Mouse (Mus musculus) gastrocnemius, postnatal 10 days (tissue): ENCODE measurements at regions not wholly inside any gene's neighbourhood (a gene's known extent, or its start where the extent isn't known, plus 50 kb on each side); places are given as distances from the start of the nearest gene placed in this dataset.

ENCODE experiments used
- DNase-seq: peaks from one replicate; pipeline ENCODE4 v3.0.0; 2021; ENCODE audit warnings: mixed read lengths

DNA sequence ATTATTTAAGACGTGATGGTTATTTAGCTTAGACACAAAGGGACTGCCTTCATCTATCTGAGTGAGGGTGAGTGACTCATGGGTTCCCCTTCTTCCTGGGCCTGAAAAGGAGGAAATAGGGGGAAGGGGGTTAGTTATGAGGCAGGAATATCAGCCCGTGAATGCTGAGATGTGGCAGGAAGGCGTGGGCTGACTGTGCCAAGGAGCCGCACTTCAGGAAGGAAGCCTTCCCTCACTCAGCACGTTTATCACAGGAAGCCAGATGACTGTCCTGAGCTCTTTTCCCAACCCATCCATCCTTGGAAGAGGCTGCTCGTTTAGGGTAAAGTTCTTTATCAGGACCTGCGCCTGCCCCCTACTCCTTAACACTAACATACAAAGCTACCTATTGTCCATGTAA, 403.5 kb downstream of the Plk2 start:
- DNase-seq, result no peak

DNA sequence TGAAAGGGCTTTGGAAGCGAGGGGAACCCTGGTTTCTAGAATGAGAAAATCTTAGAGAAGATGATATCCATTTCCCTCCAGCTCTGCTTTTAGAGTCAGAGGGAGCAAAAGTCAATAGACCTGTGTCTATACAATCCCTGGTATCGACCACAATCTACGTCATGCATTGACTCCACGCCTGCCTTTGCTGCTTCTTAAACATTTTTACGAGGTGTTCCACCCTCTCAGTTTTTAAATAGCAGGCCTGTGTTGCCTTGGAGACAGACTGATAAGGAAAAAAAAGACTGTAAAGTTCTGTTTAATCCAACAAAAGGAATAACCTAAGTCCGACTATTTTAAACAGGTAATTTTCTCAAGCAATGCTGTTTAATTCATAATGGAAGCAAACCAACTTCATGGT, 408.0 kb downstream of the Plk2 start:
- no peak for DNase-seq

DNA sequence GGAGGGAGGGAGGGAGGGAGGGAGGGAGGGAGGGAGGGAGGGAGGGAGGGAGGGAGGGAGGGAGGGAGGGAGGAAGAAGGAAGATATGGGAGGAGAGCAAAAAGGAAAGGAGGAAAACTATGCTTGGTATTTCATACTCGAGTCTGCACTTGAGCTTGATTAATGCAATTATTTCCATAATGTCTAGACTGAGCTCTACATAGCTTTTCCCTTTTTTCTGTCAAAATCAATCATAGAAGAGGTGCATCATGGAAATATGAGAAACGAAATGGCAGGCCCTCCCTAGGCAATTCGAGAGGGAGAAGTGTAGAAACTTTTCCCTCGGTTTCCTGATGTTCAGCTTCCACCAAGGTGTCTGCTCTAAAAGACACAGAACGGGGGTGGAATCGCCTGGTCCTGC, 417.6 kb downstream of the Plk2 start:
- DNase-seq, result no peak

DNA sequence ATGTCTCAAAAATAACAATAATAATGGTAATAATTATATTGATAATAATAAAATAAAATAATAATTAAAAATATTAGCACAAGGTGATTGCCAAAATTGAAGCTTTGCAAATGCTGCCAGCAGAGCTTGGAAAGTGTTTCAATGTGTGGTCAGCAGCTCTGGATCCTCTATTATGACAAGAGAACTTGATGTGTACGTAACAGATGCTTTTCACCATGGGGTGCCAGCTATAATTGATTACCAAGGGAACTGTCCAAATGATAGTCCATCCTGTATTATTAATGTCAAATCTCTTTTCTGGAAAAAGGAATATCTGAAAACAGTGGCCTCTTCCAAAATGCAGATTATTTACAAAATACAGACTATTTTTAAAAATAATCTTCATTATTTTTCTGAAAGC, 419.2 kb downstream of the Plk2 start:
- no peak for DNase-seq

DNA sequence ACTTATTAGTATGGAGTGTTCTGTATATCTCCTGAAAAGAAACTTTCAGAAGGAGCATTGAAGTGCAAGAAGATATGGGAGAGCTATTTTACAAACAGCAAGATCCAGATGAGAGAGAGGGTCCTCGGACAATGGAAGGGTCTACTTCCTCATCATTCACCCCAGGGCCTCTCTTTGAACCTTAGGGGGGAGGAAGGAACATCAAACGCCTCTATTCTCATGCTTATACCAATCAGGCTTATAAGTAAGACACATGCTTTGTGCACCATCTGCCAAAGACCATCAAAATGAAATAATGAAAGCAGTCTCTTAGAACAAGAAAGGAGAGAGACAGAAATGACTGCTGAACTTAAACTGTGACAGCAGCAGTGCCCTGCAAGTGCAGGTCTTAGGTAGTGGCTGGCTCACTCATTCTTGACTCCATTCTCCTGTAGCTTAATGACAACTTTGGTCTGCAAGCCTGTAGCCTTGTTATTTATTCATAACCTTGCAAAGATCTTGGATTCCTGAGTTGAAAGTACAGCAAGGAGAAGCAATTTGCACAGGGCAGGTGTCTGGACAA, 424.5 kb downstream of the Plk2 start:
- no peak for DNase-seq

DNA sequence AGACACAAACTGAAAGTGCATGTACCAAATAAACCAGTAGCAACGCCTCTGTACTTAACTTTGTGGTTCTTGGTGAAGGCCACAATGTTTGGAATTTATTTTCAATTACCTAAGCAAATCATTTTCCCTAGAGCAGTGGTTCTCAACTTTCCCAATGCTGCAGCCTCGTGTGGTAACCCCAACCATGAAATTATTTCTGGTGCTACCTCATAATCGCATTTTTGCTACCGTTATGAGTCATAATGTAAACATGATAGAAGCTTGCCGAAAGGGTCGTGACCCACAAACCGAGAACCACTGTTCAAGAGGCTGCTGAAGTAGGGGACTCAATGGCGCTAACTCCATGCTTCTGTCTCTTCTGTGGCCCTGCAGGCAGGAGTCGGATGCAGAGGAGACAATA, 429.9 kb upstream of the Actbl2 start:
- no peak for DNase-seq

DNA sequence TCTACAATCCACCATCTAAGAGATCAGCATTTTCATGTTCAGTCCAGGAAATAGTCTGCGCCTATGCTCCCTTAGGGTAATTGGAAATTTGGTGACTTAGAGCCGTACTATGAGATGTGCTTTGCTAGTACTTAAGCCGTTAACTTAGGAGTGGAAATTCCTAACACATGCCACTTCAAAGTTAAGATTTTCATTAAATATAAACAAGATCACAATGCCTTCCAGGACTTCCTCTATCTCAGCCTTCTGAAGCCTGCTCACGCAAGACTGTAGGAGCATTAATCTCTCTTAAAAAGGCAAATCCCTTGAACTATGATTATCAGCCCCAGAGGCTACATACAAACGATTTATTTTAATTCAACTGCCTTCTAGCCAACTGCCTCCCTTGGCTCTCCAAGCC, 422.4 kb upstream of the Actbl2 start:
- DNase-seq, result no peak

DNA sequence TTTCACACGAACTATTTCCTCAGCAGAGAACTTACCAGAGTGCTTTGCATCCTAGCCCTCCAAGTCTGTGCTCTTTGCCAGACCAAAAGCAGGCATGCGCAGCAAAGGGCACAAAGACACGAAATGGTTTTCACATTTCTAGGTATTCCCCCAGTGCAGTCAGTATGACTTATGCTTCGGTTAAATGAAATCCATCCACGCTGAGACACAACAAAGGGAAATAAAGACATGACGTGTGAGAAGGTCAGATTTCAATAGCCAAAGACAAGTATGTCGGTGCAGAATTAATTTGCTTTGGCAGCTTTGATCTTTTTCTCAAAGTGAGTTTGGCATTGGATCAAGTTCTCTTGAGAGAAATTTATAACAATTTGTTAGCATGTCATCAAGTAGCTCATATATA, 417.9 kb upstream of the Actbl2 start:
- DNase-seq, result no peak

DNA sequence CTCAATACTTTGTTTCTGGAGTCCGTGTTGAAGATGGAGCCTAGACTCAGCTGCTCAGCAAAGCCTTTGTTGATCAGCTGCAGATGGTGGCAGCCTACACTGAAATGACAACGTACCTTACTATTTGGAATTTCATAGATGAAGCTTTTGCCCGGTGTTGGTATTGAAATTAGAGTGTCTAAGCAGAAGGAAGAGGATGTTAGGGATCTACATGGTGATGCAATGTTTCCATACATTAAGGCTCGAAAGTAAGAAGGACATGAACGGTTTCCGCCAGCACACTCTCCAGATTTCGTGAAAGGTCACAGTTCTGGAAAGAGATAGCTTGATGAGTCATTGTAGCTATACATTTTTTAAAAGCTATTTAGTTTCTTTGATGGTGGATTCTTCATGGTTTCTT, 412.9 kb upstream of the Actbl2 start:
- DNase-seq, result no peak

DNA sequence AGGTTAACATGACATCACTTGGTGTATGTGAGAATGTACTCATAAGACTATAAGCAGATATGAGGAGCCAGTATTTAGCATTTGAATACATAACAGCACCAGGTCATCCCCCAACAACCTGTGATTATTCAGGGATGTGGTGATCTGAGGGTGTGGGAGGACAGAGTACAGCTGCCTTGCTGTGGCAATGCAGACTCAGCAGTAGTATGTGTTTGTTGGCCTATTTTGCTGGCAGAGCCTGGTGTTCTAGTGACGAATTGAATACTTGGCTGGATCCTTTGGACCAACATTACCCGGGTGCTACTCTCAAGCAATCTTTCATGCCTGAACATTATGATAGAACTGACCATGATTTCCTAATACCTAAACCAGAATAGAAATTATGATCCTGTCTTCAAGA, 409.1 kb upstream of the Actbl2 start:
- DNase-seq, result no peak

DNA sequence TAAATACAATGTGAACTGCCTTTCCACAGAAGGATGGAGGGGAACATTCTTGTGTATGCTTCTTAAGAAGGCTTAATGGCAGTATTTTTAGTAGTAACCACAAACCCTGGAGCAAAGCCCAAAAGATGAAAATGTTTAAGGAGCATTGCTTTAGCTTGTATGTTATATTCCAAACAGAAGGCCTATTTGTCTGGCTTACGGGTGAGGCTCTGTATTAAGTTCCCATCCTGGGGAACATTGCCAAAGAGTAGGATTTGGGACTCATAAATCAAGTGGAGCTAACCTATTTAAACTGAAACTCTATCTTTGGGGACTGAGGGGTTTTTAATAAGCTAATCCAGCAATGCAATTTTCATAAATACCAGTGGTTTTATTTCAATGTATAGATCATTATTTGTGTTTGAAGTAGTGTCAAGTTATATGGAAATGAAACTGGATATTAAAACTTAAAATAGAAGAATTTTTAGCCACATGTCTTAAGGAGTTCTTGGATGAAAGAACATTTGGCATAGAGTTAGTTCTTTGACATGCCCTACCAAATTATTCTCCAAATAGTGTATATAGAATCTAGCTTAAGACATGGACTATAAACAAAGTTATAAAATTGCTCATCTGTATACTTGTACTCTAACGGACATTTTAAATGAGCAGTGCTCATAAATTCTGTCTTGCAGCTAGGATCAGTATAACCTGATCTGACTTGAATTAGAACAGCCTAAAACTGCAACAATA, 401.7 kb upstream of the Actbl2 start:
- no peak for DNase-seq

DNA sequence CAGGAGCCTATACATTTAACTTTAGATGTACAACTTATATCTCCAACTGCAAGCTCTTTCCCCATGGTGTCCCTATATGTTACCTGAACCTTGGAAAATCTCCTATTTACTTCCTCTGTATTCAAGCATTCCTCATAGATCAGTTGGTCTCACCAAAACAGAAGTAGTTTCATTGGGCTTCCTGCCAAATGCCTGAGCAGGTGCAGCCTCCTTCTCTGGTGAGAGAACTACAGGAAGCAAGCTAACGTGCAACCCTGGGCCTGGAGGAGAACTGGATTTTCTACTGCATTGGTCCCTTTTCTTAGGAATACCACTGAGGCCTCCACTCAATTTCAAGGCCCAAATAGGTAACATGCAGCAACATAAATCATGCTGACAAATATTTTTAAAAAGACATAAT, 400.6 kb upstream of the Actbl2 start:
- no peak for DNase-seq

DNA sequence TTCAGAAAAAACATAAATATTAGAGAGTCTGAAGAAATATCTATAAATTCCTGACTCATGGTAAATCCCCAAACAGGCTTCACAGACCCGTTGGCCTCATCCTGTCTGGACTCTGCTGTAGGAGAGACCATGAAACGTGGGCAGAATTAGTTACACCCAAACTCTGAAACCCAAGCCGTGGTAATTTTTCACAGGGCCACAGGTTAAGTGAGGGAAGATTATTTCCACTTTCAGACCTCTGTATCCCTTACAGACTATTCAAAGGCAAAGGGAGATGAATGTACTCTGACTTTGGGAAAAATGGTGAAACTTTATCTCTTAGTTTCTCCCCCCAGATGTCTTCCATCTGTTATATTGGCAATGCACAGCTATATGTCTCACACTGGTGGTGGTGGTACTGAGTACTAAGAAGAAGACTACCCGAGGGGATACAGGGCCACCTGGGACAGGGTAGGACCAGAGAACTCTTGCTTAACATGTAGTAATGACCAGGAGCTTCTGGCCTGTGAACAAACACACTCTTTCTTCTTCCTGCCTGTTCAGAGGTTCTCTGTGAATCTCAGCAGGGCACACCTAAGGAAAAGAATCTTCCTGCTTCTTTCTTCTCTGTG, 388.8 kb upstream of the Actbl2 start:
- DNase-seq, result no peak

DNA sequence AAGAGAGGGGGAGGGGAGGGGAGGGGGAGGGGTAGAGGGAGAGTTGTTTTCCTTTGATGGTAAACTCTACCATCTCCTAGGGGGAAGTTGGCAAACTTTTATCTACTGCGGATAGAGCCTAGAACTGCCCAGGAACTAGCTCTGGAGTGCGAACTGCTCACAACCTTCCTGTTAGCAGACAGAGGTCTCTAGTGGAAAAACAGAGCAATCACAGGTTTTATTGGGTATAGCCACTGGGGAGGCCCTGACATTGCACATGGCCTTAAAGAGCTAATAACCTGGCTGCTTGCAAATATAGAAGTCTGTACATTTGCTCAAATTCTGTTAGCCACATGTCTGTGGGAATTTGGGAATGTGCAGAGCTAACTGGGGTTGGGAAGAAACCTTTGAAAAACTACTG, 388.1 kb upstream of the Actbl2 start:
- no peak for DNase-seq

DNA sequence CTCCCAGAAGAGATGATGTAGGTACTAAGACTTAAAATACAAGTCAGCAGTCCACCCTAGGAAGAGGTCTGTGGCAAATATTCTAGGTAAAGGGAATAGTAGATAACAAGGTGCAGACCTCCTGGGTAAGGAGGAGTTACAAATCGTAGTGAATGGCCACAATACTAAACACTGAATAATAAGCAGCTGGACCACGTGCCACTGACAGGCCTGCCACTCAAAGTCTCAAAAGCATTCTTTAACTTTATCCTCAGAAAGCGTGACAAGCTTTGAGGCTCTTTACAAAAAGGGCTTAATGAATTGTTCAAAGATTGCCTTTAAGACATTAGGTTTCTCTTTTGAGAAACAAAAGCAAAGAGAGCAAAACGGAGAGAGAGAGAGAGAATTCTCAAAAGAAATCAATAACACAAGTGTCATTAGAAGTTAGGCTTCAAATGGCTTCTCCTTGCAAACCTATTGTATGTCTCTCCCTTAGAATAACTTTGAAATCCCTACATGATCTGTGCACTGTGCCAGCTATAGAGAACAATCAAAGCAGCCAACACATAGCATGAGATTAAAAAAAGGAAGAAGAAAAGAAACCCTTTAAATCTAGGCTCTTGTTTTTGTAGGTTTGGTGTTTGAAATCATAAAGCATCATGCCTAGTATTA, 383.6 kb upstream of the Actbl2 start:
- DNase-seq, result no peak

DNA sequence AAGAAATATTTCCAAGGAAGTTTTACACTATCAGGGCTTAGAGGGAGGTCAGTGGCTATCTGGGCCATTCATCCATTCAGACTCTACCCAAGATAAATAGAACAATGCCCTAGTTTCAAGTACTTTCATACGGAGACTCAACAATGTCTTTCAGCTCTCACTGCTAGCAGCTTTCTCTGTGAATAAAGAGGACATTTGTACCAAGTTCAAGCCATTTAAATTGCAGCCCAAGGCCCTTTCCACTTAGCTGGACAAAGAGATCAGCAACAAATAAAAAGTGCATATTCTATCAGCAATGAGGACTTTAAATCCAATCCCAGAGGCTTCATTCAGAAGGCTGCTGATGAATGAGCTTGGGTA, 383.1 kb upstream of the Actbl2 start:
- DNase-seq, result no peak

DNA sequence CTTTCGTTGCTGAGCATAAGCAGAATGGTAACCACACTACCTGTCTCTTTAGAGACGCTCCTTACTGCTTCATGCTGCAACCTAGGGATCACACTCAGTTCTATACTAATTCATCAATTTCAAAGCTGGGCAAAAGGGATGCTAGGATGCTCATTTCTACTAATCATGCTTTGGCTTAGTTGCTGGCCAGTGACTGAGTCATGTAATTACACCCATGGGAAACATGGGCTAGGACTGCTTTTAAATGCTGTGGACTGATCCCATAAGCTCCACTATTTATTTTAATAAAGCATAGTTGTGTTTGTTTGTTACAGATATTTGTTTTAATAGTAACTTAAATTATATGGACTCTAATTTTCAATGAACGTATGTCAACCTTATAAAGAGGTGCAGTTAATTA, 373.2 kb upstream of the Actbl2 start:
- DNase-seq, result no peak

DNA sequence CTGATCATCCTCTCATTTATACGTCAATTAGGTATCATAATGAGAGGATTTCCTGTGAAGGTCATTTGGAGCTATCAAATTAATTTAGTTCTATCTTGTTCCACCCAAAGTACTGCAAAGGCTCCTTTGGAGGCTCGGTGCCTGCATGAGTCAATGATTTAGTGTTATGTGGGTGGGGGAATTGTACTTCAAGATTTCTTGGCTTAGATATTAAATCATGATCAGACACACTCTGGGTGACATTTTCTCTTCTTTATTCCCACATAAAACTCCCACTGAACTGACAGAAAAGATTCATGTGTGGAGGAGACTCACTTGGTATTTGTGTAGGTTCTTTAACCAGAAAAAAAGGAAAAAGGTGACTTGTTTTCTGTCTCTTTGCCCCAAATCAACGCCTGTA, 372.6 kb upstream of the Actbl2 start:
- no peak for DNase-seq

DNA sequence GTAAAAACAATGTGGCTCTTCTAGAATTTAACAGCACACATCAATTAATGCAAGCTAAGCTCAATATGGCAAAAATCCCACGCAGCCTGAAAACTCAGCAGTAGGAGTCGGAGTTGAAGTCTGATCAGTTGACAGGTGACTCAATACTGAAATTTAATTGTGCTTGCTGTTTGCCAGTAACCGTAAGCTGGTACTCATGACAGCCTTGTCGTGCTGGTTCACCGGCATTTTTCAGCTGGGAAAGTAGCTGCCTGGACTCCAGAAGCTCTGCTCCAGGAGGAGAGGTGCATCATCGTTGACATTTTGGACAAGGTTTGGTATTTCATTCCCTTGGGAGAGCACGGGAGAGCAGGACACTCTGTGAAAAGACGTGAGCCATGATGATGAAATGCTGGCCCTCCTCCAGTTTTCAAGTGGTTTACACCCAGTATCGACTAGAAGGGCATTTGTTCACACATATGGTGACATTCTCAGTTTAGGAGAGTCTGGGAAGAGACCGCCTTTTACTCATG, 372.1 kb upstream of the Actbl2 start:
- no peak for DNase-seq

DNA sequence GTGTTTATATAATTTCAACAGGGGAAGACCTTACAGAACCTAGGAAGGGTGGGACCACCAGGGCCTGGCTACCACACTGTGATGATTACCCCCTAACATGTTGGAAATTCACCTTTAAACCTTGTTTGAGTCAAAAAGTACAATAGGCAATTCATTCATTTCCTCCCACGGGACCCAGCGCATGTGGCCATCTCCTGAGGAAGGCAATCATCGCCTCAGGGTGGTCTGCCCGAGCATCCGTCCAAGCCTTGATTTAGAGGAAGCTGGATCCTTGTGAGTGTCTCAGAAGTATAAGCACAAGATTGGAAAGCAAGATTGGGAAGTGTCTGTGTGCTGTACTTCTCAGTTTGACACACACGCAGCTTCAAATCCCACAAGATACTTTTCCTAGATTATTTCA, 360.9 kb upstream of the Actbl2 start:
- no peak for DNase-seq

DNA sequence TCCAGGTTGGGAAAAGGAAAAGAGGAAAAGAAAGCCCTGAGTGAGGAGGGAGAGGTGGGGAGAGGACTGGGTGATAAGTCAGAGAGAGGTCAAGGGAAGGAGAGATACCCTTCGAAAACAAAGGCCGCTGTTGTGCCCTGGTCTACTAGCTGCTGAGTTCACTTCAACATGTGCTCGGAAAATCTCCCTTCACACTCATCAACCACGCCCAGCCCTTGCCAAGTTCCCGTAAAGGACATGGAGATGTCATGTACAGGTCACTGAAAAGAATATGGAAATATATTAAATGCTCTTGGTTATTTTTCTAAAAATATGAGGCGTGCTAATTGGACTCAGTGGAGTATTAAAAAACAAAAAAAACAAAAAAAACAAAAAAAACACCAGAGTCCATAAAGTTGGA, 359.5 kb upstream of the Actbl2 start:
- no peak for DNase-seq

DNA sequence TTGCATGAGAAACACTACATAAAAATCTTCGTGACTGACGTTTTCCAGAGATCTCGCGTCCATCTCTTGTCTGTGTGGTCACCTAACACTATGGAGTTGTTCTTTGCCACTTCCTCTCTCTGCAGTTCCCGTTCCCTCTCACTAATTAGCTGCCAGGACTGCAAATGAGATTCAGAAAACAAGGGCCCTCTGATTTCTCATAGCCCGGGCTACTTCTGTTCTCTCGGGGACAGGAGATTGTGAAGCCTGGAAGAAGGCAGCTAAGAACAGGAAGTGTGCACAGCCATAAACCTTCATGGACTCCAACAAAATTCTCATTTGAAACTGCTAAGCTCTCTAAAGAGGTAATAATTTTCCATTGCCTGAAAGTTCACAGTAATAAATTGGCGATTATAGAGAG, 358.9 kb upstream of the Actbl2 start:
- no peak for DNase-seq

DNA sequence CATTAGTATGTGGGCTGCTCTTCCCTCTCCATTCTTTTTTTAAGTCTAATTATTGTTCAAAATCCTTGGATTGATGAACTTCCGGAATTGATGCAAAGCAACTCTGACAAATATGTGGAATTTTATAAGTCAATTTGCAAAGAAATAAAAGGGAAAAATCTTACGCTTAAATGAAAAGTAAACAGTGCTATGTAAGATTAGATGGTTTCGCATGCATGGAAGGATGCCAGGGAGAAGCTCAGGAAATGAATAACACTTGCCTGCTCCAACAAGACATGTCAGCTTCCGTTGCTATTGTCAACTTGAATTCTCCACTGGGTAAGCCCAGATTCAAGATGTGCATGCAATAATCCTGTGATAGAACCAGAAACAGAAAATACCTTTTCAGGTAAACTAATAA, 357.2 kb upstream of the Actbl2 start:
- DNase-seq, result no peak
